Comparison of ENCODE assay signal across 26 mouse cellular contexts in the genomic region with DNA sequence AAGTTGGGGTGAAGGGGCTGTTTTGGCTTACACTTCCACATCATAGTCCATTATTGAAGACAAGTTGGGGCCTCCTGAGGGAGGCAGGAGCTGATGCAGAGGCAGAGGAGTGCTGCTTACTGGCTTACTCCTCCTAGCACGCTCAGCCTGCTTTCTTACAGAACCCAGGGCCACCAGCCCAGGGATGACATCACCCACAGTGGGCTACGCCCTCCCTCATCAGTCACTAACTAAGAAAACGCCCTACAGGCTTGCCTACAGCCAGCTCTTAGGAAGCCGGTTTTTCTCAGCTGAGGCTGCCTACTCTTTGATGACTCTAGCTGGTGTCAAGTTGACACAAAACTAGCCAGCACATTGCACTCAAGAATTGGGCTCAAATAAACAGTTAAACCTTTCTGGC.
A peak's percentile ranks its signal among the peaks of the same experiment; 100 is the strongest.
DNase-seq lines count a peak whose midpoint lies in the region; ATAC-seq lines count a peak whose summit lies in the region.
"Had no signal": no experiment of that assay in that cellular context is flagged by ENCODE, and none has a peak within 500 bp of the region (broad histone marks: within the 10 kb centered on the region; RNA-seq: fewer than 3 reads in every experiment).

No protein-coding gene starts in this region.

- H3K36me3 ChIP-seq in heart, embryonic 12.5 days: peaks cover 75% of the 10 kb centered on the region
- H3K36me3 ChIP-seq in stomach, embryonic 15.5 days: 0 out of 2 replicates have a peak, but pooled peaks cover 5% of the 10 kb centered on the region

- ATAC-seq in heart, embryonic 12.5 days (ENCODE audit: insufficient number of reproducible peaks, low FRiP score): no peak
- ATAC-seq in stomach, embryonic 15.5 days (ENCODE audit: insufficient read depth, low FRiP score, low read depth): no peak
- ATAC-seq: midbrain, embryonic 16.5 days; Patski had no signal

- H3K4me2 ChIP-seq in heart, embryonic 12.5 days: no peak overlapping the region
- H3K4me2 ChIP-seq in stomach, embryonic 15.5 days: no peak overlapping the region
- H3K4me2 ChIP-seq: embryonic facial prominence, embryonic 13.5 days; forebrain, embryonic 12.5 days; heart, embryonic 11.5 days; hindbrain, embryonic 13.5 days; kidney, embryonic 15.5 days; lung, embryonic 15.5 days; midbrain, embryonic 11.5 days; neural tube, embryonic 12.5 days had no signal

- DNase-seq in heart, adult 11 months: peak; percentile 92
- DNase-seq in 3134 (ENCODE audit: extremely low read depth, insufficient read length, low spot score) (peak; percentile 41), 3T3-L1 (ENCODE audit: low read depth, low spot score) (peak; percentile 44)
- no peak for DNase-seq in cerebellum, postnatal 10 days
- no peak for DNase-seq in thymus, postnatal 10 days (ENCODE audit: low spot score in 2 of 2)
- DNase-seq: adrenal gland, postnatal 25 days; cerebellum, adult 11-12 months; cerebellum, adult 9-11 months; heart, postnatal 4 days; kidney, adult 11 months; kidney, postnatal 25 days; right cerebral cortex, adult 18-20 months; thymus, postnatal 25 days had no signal

- peaks cover 10% of the 10 kb centered on the region for H3K4me1 ChIP-seq in heart, embryonic 12.5 days (replicated peaks)
- H3K4me1 ChIP-seq in stomach, embryonic 15.5 days: no peaks in the 10 kb centered on the region
- H3K4me1 ChIP-seq: forebrain, embryonic 12.5 days; hindbrain, embryonic 13.5 days; lung, embryonic 15.5 days; neural tube, embryonic 12.5 days had no signal

- no peak overlapping the region for H3K4me3 ChIP-seq in heart, embryonic 12.5 days
- no peak overlapping the region for H3K4me3 ChIP-seq in stomach, embryonic 15.5 days (replicated peaks)
- H3K4me3 ChIP-seq: embryonic facial prominence, embryonic 13.5 days; forebrain, embryonic 12.5 days; hindbrain, embryonic 13.5 days; kidney, embryonic 15.5 days; lung, embryonic 15.5 days; neural tube, embryonic 12.5 days had no signal

- no peaks in the 10 kb centered on the region for H3K9me3 ChIP-seq in heart, embryonic 12.5 days (replicated peaks)
- no peaks in the 10 kb centered on the region for H3K9me3 ChIP-seq in stomach, embryonic 15.5 days
- H3K9me3 ChIP-seq: embryonic facial prominence, embryonic 13.5 days; forebrain, embryonic 12.5 days; G1E; hindbrain, embryonic 13.5 days; kidney, embryonic 15.5 days; lung, embryonic 15.5 days; neural tube, embryonic 12.5 days had no signal

- H3K27ac ChIP-seq in heart, embryonic 12.5 days (ENCODE audit: poor library complexity, severe bottlenecking): no peak overlapping the region
- 0 out of 2 replicates have a peak overlapping the region, but pooled peaks have one; percentile 17 for H3K27ac ChIP-seq in stomach, embryonic 15.5 days
- H3K27ac ChIP-seq: embryonic facial prominence, embryonic 13.5 days; forebrain, embryonic 12.5 days; hindbrain, embryonic 13.5 days; kidney, embryonic 15.5 days; lung, embryonic 15.5 days; neural tube, embryonic 12.5 days had no signal

- no peak overlapping the region for H3K9ac ChIP-seq in heart, embryonic 12.5 days
- no peak overlapping the region for H3K9ac ChIP-seq in stomach, embryonic 15.5 days
- H3K9ac ChIP-seq: embryonic facial prominence, embryonic 13.5 days; forebrain, embryonic 12.5 days; hindbrain, embryonic 13.5 days; kidney, embryonic 15.5 days; lung, embryonic 15.5 days; neural tube, embryonic 12.5 days had no signal

- 69% methylated on average over 4 of the region's 4 CpGs for WGBS in heart, embryonic 12.5 days
- 49% methylated on average over 4 of the region's 4 CpGs for WGBS in stomach, embryonic 15.5 days

- no peaks in the 10 kb centered on the region for H3K27me3 ChIP-seq in heart, embryonic 12.5 days (replicated peaks)
- H3K27me3 ChIP-seq in stomach, embryonic 15.5 days (replicated peaks): no peaks in the 10 kb centered on the region
- H3K27me3 ChIP-seq: embryonic facial prominence, embryonic 13.5 days; forebrain, embryonic 12.5 days; hindbrain, embryonic 13.5 days; kidney, embryonic 15.5 days; lung, embryonic 15.5 days; neural tube, embryonic 12.5 days; Patski had no signal

Comparison
In these comparisons a context has a peak if more than half of its experiments do, and no peak if none do; other contexts are left out.
1. DNase-seq: peak in heart, adult 11 months (single experiment), 3134 (single experiment) and 3T3-L1 (single experiment); none in cerebellum, postnatal 10 days (0 of 2) and thymus, postnatal 10 days (0 of 2).